ENCODE assay signal across 8 mouse cellular contexts in the genomic region with DNA sequence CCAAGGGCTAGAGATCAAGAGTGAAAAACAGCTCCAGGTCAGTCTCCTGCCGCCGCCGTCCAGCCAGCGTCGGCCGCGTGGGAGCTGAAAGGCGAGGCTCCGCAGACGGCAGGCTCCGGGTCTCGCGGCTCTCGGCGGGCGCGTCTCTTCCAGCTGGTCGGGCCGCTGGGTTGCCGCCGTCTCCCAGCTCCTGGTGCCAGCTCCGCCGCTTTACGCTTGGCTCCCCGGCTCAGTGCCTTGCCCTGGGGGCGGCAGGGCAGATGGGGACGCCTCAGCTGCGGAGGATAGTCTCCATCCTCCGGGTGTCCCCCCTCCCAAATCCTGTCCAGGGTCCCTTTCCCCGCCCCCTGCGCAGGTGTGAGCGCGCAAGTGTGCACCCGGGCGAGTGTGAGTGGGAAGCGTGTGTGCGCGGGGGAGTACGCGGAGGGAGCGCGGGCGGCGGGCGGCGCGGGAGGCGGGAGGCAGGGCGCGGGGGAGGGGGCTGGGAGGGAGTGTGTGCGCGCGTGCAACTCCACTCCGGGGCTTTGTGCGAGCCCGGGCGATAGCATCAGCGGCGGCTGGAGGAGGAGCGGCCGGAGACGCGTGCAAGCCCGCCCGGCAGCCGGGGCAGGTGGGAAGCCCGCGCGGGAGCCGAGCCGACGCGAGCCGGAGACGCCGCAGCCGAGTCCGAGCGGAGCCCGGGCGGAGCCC. TPM values are rescaled to one million over a fixed set of nuclear protein-coding genes. Genes with fewer than 3 reads are reported as not detected.
A peak's percentile ranks its signal among the peaks of the same experiment; 100 is the strongest.
DNase-seq lines count a peak whose midpoint lies in the region; ATAC-seq and TF ChIP-seq lines count a peak whose summit lies in the region.

No protein-coding gene starts in this region.

- H3K27me3 ChIP-seq in lung, postnatal 0 days (replicated peaks; ENCODE audit: insufficient read depth, low read length): peaks cover 75% of the 10 kb centered on the region
- H3K27me3 ChIP-seq in hindbrain, embryonic 14.5 days (ENCODE audit: control insufficient read depth, insufficient read depth, low read length): peaks cover 82% of the 10 kb centered on the region
- H3K27me3 ChIP-seq in midbrain, embryonic 10.5 days (ENCODE audit: low read depth, poor library complexity, severe bottlenecking): peaks cover 100% of the 10 kb centered on the region
- peaks cover 100% of the 10 kb centered on the region for H3K27me3 ChIP-seq in stomach, embryonic 16.5 days (ENCODE audit: control insufficient read depth, insufficient read depth, low read length)

- H3K36me3 ChIP-seq in lung, postnatal 0 days (ENCODE audit: insufficient read depth, low read length): no peaks in the 10 kb centered on the region
- no peaks in the 10 kb centered on the region for H3K36me3 ChIP-seq in hindbrain, embryonic 14.5 days (replicated peaks; ENCODE audit: control insufficient read depth, insufficient read depth)
- H3K36me3 ChIP-seq in midbrain, embryonic 10.5 days: no peaks in the 10 kb centered on the region
- no peaks in the 10 kb centered on the region for H3K36me3 ChIP-seq in stomach, embryonic 16.5 days (ENCODE audit: control insufficient read depth, insufficient read depth, low read length)

- no peak for TF ChIP-seq CTCF in lung, postnatal 0 days (IDR thresholded peaks at IDR 0.05)

- 1% methylated on average over 56 of the region's 81 CpGs for WGBS in lung, postnatal 0 days
- under 1% methylated on average over 61 of the region's 81 CpGs for WGBS in hindbrain, embryonic 14.5 days
- WGBS in midbrain, embryonic 10.5 days: under 1% methylated on average over 81 of the region's 81 CpGs
- WGBS in stomach, embryonic 16.5 days: under 1% methylated on average over 81 of the region's 81 CpGs

- H3K4me2 ChIP-seq in lung, postnatal 0 days (replicated peaks; ENCODE audit: low read depth, low read length): no peak overlapping the region
- H3K4me2 ChIP-seq in hindbrain, embryonic 14.5 days (replicated peaks): peak overlapping the region; percentile 72
- H3K4me2 ChIP-seq in stomach, embryonic 16.5 days (ENCODE audit: low read depth, low read length): peak overlapping the region; percentile 49

- no peak overlapping the region; the same call in 1 of the 2 replicates for H3K4me3 ChIP-seq in lung, postnatal 0 days (ENCODE audit: low read depth, low read length)
- H3K4me3 ChIP-seq in hindbrain, embryonic 14.5 days (replicated peaks; ENCODE audit: low read length): peak overlapping the region; percentile 56
- H3K4me3 ChIP-seq in midbrain, embryonic 10.5 days: peak overlapping the region; percentile 59
- H3K4me3 ChIP-seq in stomach, embryonic 16.5 days (replicated peaks; ENCODE audit: low read length): peak overlapping the region; percentile 40

- H3K4me1 ChIP-seq in lung, postnatal 0 days (ENCODE audit: insufficient read depth, low read depth, low read length): no peaks in the 10 kb centered on the region
- H3K4me1 ChIP-seq in hindbrain, embryonic 14.5 days (replicated peaks; ENCODE audit: control insufficient read depth, insufficient read depth, low read length): peaks cover 72% of the 10 kb centered on the region
- peaks cover 99% of the 10 kb centered on the region for H3K4me1 ChIP-seq in midbrain, embryonic 10.5 days
- H3K4me1 ChIP-seq in stomach, embryonic 16.5 days (ENCODE audit: control insufficient read depth, insufficient read depth, low read length): 0 out of 2 replicates have a peak, but pooled peaks cover 5% of the 10 kb centered on the region

- H3K9ac ChIP-seq in lung, postnatal 0 days (replicated peaks; ENCODE audit: low read depth): no peak overlapping the region
- peak overlapping the region; percentile 85 for H3K9ac ChIP-seq in hindbrain, embryonic 14.5 days
- no peak overlapping the region; the same call in 1 of the 2 replicates for H3K9ac ChIP-seq in stomach, embryonic 16.5 days (ENCODE audit: low read length)

- no peaks in the 10 kb centered on the region for H3K9me3 ChIP-seq in lung, postnatal 0 days (ENCODE audit: low read length)
- no peaks in the 10 kb centered on the region for H3K9me3 ChIP-seq in hindbrain, embryonic 14.5 days (ENCODE audit: control insufficient read depth, low read length)
- no peaks in the 10 kb centered on the region for H3K9me3 ChIP-seq in midbrain, embryonic 10.5 days (replicated peaks)
- H3K9me3 ChIP-seq in stomach, embryonic 16.5 days (replicated peaks; ENCODE audit: control insufficient read depth, low read length): no peaks in the 10 kb centered on the region

- no peak for TF ChIP-seq EP300 in lung, postnatal 0 days (IDR thresholded peaks at IDR 0.05)

- DNase-seq in frontal cortex, adult 2 months (ENCODE audit: extremely low spot score in 1 of 2, low spot score in 1 of 2): no peak
- peak; percentile 13 for DNase-seq in lung, postnatal 0 days (ENCODE audit: low spot score)
- DNase-seq in lung, postnatal 10 days: no peak
- DNase-seq in hindbrain, embryonic 14.5 days (ENCODE audit: low spot score): peak; percentile 72
- DNase-seq in midbrain, embryonic 10.5 days (ENCODE audit: low spot score): peak; percentile 62
- no peak for DNase-seq in thymus, postnatal 10 days (ENCODE audit: low spot score in 2 of 2)

- peak; percentile 19; the same call in 1 of the 2 replicates for ATAC-seq in frontal cortex, adult (ENCODE audit: low TSS enrichment)
- ATAC-seq in lung, postnatal 0 days: peak; percentile 14; the same call in 1 of the 2 replicates
- ATAC-seq in hindbrain, embryonic 14.5 days (ENCODE audit: low FRiP score): peak; percentile 43
- ATAC-seq in stomach, embryonic 16.5 days (ENCODE audit: insufficient read depth, low FRiP score): peak; percentile 70; the same call in 1 of the 2 replicates

- no peak overlapping the region for H3K27ac ChIP-seq in lung, postnatal 0 days (ENCODE audit: low read length)
- peak overlapping the region; percentile 88 for H3K27ac ChIP-seq in hindbrain, embryonic 14.5 days
- H3K27ac ChIP-seq in midbrain, embryonic 10.5 days (replicated peaks): peak overlapping the region; percentile 74
- no peak overlapping the region for H3K27ac ChIP-seq in stomach, embryonic 16.5 days (ENCODE audit: low read length)

RNA-seq across cellular contexts. Expression of a gene that starts 0.5 kb away (rescaled TPM):
- 37.2 and 40.7 TPM in 2 replicates for polyA plus RNA-seq in frontal cortex, adult 2 months (2012; rRNA removed)
- polyA plus RNA-seq in lung, postnatal 0 days (2015; fragmentation: Nextera tagmentation; extraction: Ambion mirVana): not detected in 2 replicates
- 5.9 and 6.0 TPM in 2 replicates for polyA plus RNA-seq in hindbrain, embryonic 14.5 days (2014; fragmentation: Nextera tagmentation; extraction: Ambion mirVana)
- 0.31 and 0.34 TPM in 2 replicates for polyA plus RNA-seq in midbrain, embryonic 10.5 days (2016; fragmentation: Nextera tagmentation; extraction: Ambion mirVana)
- polyA plus RNA-seq in stomach, embryonic 16.5 days (2015; fragmentation: Nextera tagmentation; extraction: Ambion mirVana): 0.36 and 0.41 TPM in 2 replicates

Comparison
In these comparisons a context has a peak if more than half of its experiments do, and no peak if none do; other contexts are left out.
1. DNase-seq: peak in lung, postnatal 0 days (single experiment), hindbrain, embryonic 14.5 days (single experiment) and midbrain, embryonic 10.5 days (single experiment); none in frontal cortex, adult 2 months (0 of 2), lung, postnatal 10 days (single experiment) and thymus, postnatal 10 days (0 of 2).
2. ATAC-seq: peak in every context shown above with its lines; median percentile 70 in stomach, embryonic 16.5 days; 43 in hindbrain, embryonic 14.5 days; 19 in frontal cortex, adult; 14 in lung, postnatal 0 days.
3. H3K27ac ChIP-seq: peak in hindbrain, embryonic 14.5 days (single experiment) and midbrain, embryonic 10.5 days (single experiment); none in lung, postnatal 0 days (single experiment) and stomach, embryonic 16.5 days (single experiment).